Mouse (Mus musculus) heart, adult 2 months (tissue): ENCODE measurements around the gene Prkar2a. TPM values are rescaled to one million over a fixed set of nuclear protein-coding genes. Genes with fewer than 3 reads are reported as not detected.

Experiments
- DNase-seq, 2 experiments: peaks; one replicate each; pipeline ENCODE4 v3.0.0; 2021
- H3K27ac ChIP-seq: fragments of 200-600 bp; 2 replicates; pipeline ENCODE4 v1.8.1; 2022
- H3K27me3 ChIP-seq: fragments of 200-500 bp; 2 replicates; pipeline ENCODE4 v1.6.1; 2012; ENCODE audit warnings: mild to moderate bottlenecking, low read length, inconsistent platforms, mixed read lengths; ENCODE audit not compliant: control insufficient read depth, insufficient read depth
- H3K36me3 ChIP-seq: fragments of 200-500 bp; 2 replicates; pipeline ENCODE4 v1.6.1; 2012; ENCODE audit warnings: low read length, inconsistent platforms; ENCODE audit not compliant: control insufficient read depth, insufficient read depth
- H3K4me1 ChIP-seq: fragments of 200-500 bp; 2 replicates; pipeline ENCODE4 v1.6.1; 2011; ENCODE audit warnings: low read length; ENCODE audit not compliant: control insufficient read depth, insufficient read depth
- H3K4me3 ChIP-seq: fragments of 200-600 bp; 2 replicates; pipeline ENCODE4 v1.8.1; 2022
- H3K79me2 ChIP-seq: fragments of 200-500 bp; replicated peaks from 2 replicates; pipeline ENCODE4 v1.6.1; 2012; ENCODE audit warnings: mild to moderate bottlenecking, inconsistent platforms, low read length, moderate library complexity, mixed read lengths; ENCODE audit not compliant: control insufficient read depth, insufficient read depth
- H3K9ac ChIP-seq: fragments of 200-500 bp; 2 replicates; pipeline ENCODE4 v1.6.1; 2012; ENCODE audit warnings: low read depth, mild to moderate bottlenecking, control low read depth, inconsistent platforms, low read length, mixed read lengths
- CTCF ChIP-seq: fragments of 200-600 bp; IDR thresholded peaks from 2 replicates; pipeline ENCODE4 v1.8.1; 2022; ENCODE audit warnings: antibody characterized with exemption, mild to moderate bottlenecking, moderate library complexity
- EP300 ChIP-seq: fragments of 200-500 bp; IDR thresholded peaks from 2 replicates; pipeline ENCODE4 v1.6.1; 2011; ENCODE audit warnings: low read depth, low read length, control low read depth; ENCODE audit not compliant: insufficient read depth
- POLR2A ChIP-seq: fragments of 200-500 bp; IDR thresholded peaks from 2 replicates; pipeline ENCODE4 v1.6.1; 2011; ENCODE audit warnings: mild to moderate bottlenecking, low read depth, low read length, control low read depth; ENCODE audit not compliant: insufficient read depth
- WGBS: fragments of 180-500 bp; shearing (Covaris S2); methylation state at CpG from one replicate; pipeline ENCODE4 v1.1.7; 2018; 5-methylcytosine and 5-hydroxymethylcytosine counted together
- intact Hi-C: fragments of 180-260 bp; cut with DNase I; formaldehyde crosslinking; loops from one replicate; pipeline ENCODE4 v1.15.1; 2025
- polyA plus RNA-seq: library from polyadenylated mRNA; depleted of rRNA; stranded (reverse); fragments of >200 nt; gene quantifications from 2 replicates; pipeline ENCODE4 v1.2.3, GENCODE M21; 2012
- total RNA-seq, 2 experiments: library from RNA; stranded (reverse); gene quantifications; 2 replicates each; pipeline ENCODE4 v1.2.3; 2021

The Prkar2a gene
- total and polyA plus RNA-seq, 3 experiments = 22.9 to 82.8 (median 78.8) TPM

DNA sequence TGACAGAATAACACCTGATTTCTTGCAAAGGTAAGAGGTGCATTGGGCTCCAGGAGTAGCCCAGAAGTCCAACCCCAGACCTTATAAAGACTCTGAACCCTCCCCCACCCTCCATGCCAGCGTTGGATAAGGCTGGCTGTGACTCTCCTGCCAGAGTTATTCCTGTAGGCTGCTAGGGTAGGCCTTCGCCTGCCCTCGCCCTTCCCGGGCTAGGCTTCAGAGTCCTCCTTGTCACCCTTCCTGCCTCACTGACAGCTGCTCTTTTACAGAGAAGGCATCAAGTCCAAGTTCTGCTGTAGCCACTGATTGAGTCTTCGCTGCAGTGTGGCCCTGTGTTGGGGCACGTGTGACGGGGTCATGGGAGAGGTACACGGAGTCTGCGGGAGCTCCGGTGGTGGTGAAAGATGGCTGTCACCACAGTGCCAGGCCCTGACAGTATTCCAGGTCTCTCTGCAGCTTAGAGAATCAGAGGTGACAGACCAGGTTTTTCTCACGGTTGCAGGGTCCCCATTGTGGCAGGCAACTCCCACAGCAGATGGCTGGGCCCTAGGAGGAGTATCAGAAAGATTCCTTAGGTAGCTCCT, 59.6 kb downstream of the Prkar2a start:
- intact Hi-C loops = no loop called here
- Histone ChIP-seq H3K27me3 (no peaks in the 10 kb centered on the region), H3K27ac (peak overlapping the region; percentile 47; the same call in 1 of the 2 replicates), H3K9ac (no peak overlapping the region), H3K79me2 (no peaks in the 10 kb centered on the region), H3K4me1 (no peaks in the 10 kb centered on the region; the same call in 1 of the 2 replicates), H3K36me3 (no peaks in the 10 kb centered on the region), H3K4me3 (no peak overlapping the region)
- WGBS = 53% methylated on average over 11 of the region's 11 CpGs
- TF ChIP-seq EP300 (no peak), POLR2A (no peak), CTCF (no peak)
- peak in 1 of 2 experiments; percentile 33 for DNase-seq

GRCm38 (mm10) chr9:108750616-108751015, 61.5 kb downstream of the Prkar2a start:
- Histone ChIP-seq H3K9ac (no peak overlapping the region), H3K27me3 (no peaks in the 10 kb centered on the region), H3K4me3 (no peak overlapping the region), H3K4me1 (no peaks in the 10 kb centered on the region; the same call in 1 of the 2 replicates), H3K36me3 (no peaks in the 10 kb centered on the region), H3K79me2 (no peaks in the 10 kb centered on the region), H3K27ac (no peak overlapping the region)
- WGBS = 88% methylated on average over 11 of the region's 11 CpGs
- intact Hi-C loops = no loop called here
- TF ChIP-seq POLR2A (no peak), EP300 (no peak), CTCF (no peak)
- no peak for DNase-seq

DNA sequence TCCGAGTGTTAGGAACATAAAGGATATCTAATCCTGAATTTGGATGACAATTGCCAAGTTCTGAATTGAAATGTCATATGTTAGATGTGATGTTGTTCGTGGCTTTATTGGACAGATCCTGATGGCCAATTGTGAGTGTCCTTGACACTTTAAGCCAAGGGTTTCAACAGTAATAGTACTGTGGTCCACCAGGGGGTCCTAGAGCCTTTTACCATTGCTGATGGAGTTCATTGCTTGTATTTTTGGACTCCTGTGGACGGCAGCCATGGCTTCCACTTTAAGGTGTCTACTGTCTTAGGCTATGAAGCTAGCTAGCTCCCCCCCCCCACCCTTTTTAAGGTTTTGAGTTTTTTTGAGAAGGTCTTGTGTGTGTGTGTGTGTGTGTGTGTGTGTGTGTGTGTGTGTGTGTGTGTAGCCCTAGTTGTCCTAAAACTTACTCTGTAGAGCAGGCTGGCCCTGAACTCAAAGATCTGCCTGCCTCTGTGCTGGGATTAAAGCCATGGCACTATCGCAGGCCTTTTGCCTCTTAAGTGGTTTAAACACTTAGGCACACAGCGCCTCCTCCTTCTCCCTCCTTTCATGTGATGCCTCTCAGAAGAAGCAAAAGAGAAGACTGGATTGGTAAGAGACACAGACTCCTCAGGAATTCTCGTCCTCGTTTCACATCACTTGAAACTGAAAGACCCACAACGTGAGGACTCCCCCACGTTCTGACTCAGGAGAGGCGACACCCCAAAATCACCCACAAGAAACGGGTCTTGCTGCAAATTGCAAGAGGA, 63.2 kb downstream of the Prkar2a start:
- intact Hi-C loops = no loop called here

GRCm38 (mm10) chr9:108753326-108753725, 64.2 kb downstream of the Prkar2a start:
- DNase-seq = peak; percentile 67 to 71
- H3K4me1 ChIP-seq = no peaks in the 10 kb centered on the region; the same call in 1 of the 2 replicates
- H3K4me3 ChIP-seq = no peak overlapping the region
- no peaks in the 10 kb centered on the region for H3K27me3 ChIP-seq
- no peak for TF ChIP-seq POLR2A
- peak; percentile 80; the same call in 1 of the 2 replicates for TF ChIP-seq EP300
- peak; percentile 91 for TF ChIP-seq CTCF
- H3K79me2 ChIP-seq = no peaks in the 10 kb centered on the region
- no peaks in the 10 kb centered on the region for H3K36me3 ChIP-seq
- no peak overlapping the region for H3K9ac ChIP-seq
- intact Hi-C loops = loop anchor here (1.0 kb wide), 1 partner anchor 66 kb away; no protein-coding TSS in a partner anchor
- WGBS = 61% methylated on average over 9 of the region's 9 CpGs
- H3K27ac ChIP-seq = no peak overlapping the region

More for the DNA sequence above, 63.2 kb downstream of the Prkar2a start:
- H3K9ac ChIP-seq = no peak overlapping the region
- no peaks in the 10 kb centered on the region for H3K79me2 ChIP-seq
- WGBS = 85% methylated on average over 11 of the region's 11 CpGs
- no peak overlapping the region for H3K27ac ChIP-seq
- no peaks in the 10 kb centered on the region for H3K27me3 ChIP-seq
- no peaks in the 10 kb centered on the region; the same call in 1 of the 2 replicates for H3K4me1 ChIP-seq
- no peak for DNase-seq
- no peak for TF ChIP-seq CTCF
- TF ChIP-seq POLR2A = no peak
- TF ChIP-seq EP300 = no peak
- H3K4me3 ChIP-seq = no peak overlapping the region
- H3K36me3 ChIP-seq = no peaks in the 10 kb centered on the region

DNA sequence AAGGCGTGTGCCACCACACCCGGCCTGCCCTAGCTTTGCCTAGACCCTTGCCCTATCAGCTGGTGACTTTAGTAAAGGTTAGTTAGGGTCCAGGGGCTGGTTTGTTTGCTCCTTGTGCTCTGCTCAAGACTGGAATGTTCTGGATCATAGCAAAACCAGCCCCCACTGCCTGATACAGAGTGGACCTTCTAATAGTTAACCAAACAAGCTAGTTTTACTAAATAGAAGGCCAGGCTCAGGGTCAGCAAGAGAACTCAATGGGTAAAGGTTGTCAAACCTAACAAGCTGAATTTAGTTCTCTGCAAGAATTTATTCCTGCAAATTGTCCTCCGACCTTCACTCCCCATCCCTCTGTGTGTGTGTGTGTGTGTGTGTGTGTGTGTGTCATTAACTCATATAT, 64.9 kb downstream of the Prkar2a start:
- TF ChIP-seq EP300 = no peak
- TF ChIP-seq POLR2A = no peak
- TF ChIP-seq CTCF = no peak
- DNase-seq = no peak
- intact Hi-C loops = loop anchor here (1.0 kb wide), 1 partner anchor 65 kb away; no protein-coding TSS in a partner anchor
- no peak overlapping the region for H3K9ac ChIP-seq
- H3K36me3 ChIP-seq = no peaks in the 10 kb centered on the region
- no peak overlapping the region for H3K4me3 ChIP-seq
- H3K4me1 ChIP-seq = no peaks in the 10 kb centered on the region; the same call in 1 of the 2 replicates
- 90% methylated on average over 3 of the region's 3 CpGs for WGBS
- no peak overlapping the region for H3K27ac ChIP-seq
- no peaks in the 10 kb centered on the region for H3K27me3 ChIP-seq
- no peaks in the 10 kb centered on the region for H3K79me2 ChIP-seq

GRCm38 (mm10) chr9:108754423-108754822, 65.3 kb downstream of the Prkar2a start:
- Histone ChIP-seq H3K9ac (no peak overlapping the region), H3K4me1 (no peaks in the 10 kb centered on the region; the same call in 1 of the 2 replicates), H3K4me3 (no peak overlapping the region), H3K36me3 (no peaks in the 10 kb centered on the region), H3K27me3 (no peaks in the 10 kb centered on the region), H3K27ac (no peak overlapping the region), H3K79me2 (no peaks in the 10 kb centered on the region)
- intact Hi-C loops = no loop called here
- no peak for TF ChIP-seq POLR2A
- no peak for TF ChIP-seq CTCF
- TF ChIP-seq EP300 = no peak
- DNase-seq = no peak
- 69% methylated on average over 5 of the region's 5 CpGs for WGBS
